Mouse (Mus musculus): ENCODE measurements at regions not wholly inside any gene's neighbourhood (a gene's known extent, or its start where the extent isn't known, plus 50 kb on each side); places are given as distances from the start of the nearest gene placed in this dataset.

DNA sequence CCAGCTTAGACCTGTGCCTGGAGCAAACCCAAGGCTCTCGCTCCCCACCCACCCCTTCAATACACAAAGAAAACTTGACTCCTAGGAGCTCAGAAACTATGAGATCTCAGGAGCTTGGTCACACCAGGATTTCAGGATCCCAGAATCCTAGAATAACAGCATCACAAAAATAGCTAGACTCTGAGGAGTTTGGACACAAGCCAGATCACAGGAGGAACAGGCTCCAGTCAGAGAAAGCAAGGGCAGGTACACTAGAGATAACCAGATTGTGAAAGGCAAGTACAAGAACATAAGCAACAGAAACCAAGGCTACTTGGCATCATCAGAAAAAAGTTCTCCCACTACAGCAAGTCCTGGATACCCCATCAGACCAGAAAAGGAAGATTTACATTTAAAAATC lies 221.5 kb downstream of the Epha7 start:
- Histone ChIP-seq H3K9ac (replicated peaks) (no peak overlapping the region), H3K4me1 (no peaks in the 10 kb centered on the region), H3K27ac (replicated peaks) (no peak overlapping the region), H3K27me3 (no peaks in the 10 kb centered on the region), H3K36me3 (no peaks in the 10 kb centered on the region), H3K9me3 (no peaks in the 10 kb centered on the region), H3K4me3 (no peak overlapping the region), H3K4me2 (replicated peaks) (no peak overlapping the region)
- 88% methylated on average over 1 of the region's 1 CpGs for WGBS
- no peak for ATAC-seq (replicated peaks)

DNA sequence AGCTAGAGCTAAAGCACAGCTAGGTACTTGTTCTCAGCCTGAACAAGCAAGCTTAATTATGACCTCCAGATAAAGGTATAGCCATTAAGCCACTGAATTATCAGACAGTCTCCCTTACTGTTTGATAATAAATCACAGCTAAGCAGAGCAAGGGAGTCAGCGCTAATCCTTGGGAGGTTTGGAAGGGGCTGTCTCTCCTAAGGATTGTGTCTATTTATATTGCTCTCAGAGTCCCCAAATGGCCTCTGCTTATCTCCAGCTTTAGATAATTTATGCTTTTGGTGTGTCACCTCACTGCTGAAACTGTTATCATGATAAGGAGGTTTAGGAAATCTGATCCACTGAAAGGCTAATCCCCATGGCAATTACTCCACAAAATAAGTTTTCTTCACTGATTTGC lies 227.1 kb downstream of the Epha7 start:
- Histone ChIP-seq H3K4me3 (no peak overlapping the region), H3K27ac (replicated peaks) (no peak overlapping the region), H3K9ac (replicated peaks) (no peak overlapping the region), H3K4me1 (no peaks in the 10 kb centered on the region), H3K4me2 (replicated peaks) (no peak overlapping the region), H3K27me3 (no peaks in the 10 kb centered on the region), H3K9me3 (no peaks in the 10 kb centered on the region), H3K36me3 (no peaks in the 10 kb centered on the region)
- no peak for ATAC-seq (replicated peaks)
- WGBS = 60% methylated on average over 1 of the region's 1 CpGs

DNA sequence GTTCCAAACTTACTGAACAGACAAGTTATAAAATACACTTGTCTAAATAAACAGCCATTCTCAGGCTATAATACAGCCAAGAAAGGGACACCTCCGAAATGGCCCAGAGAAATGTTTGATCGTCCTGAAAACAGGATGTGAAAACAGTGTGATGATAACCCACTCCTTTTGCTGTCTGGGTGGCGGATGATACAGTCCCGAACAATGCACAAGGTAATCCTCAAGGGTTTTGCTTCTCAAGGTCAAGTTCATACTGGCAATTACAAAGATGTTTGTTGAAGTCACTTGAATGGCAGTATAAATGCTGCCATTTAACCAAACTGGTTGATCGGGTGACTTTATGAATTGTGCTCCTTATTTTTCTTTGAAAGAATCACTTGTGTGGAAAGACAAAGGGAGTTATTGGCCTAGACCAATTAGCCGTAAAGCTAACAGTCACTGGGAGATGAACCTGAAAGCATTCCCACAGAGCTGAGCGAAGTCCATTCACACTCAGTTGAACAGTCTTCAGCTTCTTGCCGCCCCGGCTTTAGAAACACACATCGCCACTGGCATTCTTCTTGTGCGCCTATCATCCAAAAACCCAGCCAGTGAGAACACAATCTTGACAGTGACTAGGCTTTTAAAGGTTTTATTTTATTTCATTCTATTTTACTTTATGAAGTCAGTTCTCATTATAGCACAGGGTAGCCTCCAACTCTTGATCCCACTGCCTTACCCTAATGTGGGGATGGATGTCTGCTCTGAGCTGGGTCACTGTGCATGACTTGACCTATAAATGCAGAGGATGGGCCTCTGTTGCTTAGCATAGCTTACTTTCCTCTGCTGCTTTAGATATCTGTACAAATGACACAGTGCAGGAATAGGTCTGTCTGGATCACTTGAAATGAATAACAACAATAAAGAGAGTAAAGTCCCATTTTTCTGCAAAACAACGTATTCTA lies 256.0 kb downstream of the Epha7 start:
- H3K9ac ChIP-seq (replicated peaks) = no peak overlapping the region
- WGBS = 22% methylated on average over 12 of the region's 12 CpGs
- H3K4me1 ChIP-seq = no peaks in the 10 kb centered on the region
- no peak overlapping the region for H3K4me3 ChIP-seq
- H3K27ac ChIP-seq (replicated peaks) = no peak overlapping the region
- no peaks in the 10 kb centered on the region for H3K9me3 ChIP-seq
- no peaks in the 10 kb centered on the region for H3K36me3 ChIP-seq
- H3K4me2 ChIP-seq (replicated peaks) = no peak overlapping the region
- no peak for ATAC-seq (replicated peaks)
- H3K27me3 ChIP-seq = no peaks in the 10 kb centered on the region

DNA sequence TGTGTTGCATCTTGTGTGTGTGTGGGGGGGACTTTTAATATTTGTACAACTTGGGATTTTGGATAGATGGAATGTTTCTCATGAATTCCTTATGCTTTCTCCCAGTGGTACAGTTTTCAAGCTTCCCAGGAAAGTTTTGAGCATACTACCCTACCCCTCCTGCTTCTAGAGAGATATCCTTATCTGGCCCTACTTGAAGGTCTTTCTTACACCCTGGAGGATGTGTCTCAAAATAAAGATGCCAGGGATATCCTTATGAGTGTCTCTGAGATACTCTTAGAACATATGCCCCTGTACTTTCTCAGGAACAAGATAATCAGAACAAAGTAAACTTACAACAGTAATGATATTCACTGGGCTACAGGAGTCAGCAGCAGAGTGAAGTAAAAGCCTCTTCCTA lies 261.3 kb downstream of the Epha7 start:
- H3K4me2 ChIP-seq (replicated peaks) = no peak overlapping the region
- no peak overlapping the region for H3K4me3 ChIP-seq
- H3K9me3 ChIP-seq = no peaks in the 10 kb centered on the region
- no peaks in the 10 kb centered on the region for H3K36me3 ChIP-seq
- no peak overlapping the region for H3K27ac ChIP-seq (replicated peaks)
- H3K27me3 ChIP-seq = no peaks in the 10 kb centered on the region
- H3K4me1 ChIP-seq = no peaks in the 10 kb centered on the region
- no peak for ATAC-seq (replicated peaks)
- no peak overlapping the region for H3K9ac ChIP-seq (replicated peaks)

DNA sequence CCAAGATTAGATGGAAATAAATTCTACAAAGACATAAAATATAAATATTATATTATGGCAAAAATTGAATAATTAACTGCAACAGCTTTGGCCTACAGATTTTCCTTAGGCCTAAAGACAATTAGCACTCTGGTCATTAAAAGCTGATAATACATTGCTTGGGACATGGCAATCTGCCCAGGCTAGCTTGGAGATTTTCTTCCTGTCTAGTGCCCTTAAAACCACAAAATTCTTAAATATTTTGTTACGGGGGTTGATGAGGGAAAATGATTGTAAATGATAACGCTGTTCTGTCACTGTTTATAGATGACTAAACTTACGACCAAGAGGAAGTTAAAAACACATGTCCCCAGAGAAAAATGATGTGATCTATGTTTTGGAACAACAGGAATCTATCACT lies 261.9 kb downstream of the Epha7 start:
- WGBS = 78% methylated on average over 3 of the region's 3 CpGs
- Histone ChIP-seq H3K36me3 (no peaks in the 10 kb centered on the region), H3K27ac (replicated peaks) (no peak overlapping the region), H3K4me3 (no peak overlapping the region), H3K9me3 (no peaks in the 10 kb centered on the region), H3K4me2 (replicated peaks) (no peak overlapping the region), H3K27me3 (no peaks in the 10 kb centered on the region), H3K9ac (replicated peaks) (no peak overlapping the region), H3K4me1 (no peaks in the 10 kb centered on the region)
- ATAC-seq (replicated peaks) = no peak

DNA sequence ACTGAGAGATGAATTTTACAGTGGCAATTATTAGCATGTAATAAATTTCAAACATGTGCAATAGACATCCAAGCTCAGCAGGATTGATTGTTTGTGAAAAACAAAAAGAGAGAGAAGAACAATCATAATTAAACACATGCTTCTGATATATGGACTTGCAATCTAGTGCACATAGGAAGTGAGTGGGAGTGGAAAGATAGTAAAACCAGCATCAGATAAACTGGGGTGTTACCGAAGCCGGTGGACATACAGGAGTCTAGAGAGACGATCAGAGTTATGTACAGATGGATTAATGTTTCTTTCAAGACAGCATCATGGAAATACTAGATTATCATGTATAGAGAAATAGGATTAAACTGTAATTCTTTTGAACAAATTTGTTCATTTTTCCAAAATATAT lies 263.8 kb downstream of the Epha7 start:
- Histone ChIP-seq H3K9ac (replicated peaks) (no peak overlapping the region), H3K36me3 (no peaks in the 10 kb centered on the region), H3K27ac (replicated peaks) (no peak overlapping the region), H3K27me3 (no peaks in the 10 kb centered on the region), H3K9me3 (no peaks in the 10 kb centered on the region), H3K4me1 (no peaks in the 10 kb centered on the region), H3K4me3 (no peak overlapping the region), H3K4me2 (replicated peaks) (no peak overlapping the region)
- 98% methylated on average over 3 of the region's 3 CpGs for WGBS
- ATAC-seq (replicated peaks) = no peak

DNA sequence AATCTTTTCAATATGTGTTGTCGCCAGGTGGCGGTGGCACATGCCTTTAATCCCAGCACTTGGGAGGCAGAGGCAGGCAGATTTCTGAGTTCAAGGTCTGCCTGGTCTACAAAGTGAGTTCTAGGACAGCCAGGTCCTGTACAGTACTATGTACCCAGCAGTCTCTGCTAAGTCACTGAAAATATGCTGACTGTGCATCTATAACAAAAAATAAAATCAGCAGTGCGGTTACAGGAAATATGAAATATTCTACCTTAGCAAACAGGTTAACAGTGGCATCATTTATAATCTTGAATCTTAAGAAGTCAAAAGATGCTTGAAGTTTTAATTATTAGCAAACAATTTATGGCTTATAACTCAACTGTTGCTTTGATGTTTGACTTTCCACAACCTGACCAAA lies 265.5 kb downstream of the Epha7 start:
- H3K4me2 ChIP-seq (replicated peaks) = no peak overlapping the region
- no peaks in the 10 kb centered on the region for H3K27me3 ChIP-seq
- H3K9ac ChIP-seq (replicated peaks) = no peak overlapping the region
- no peak overlapping the region for H3K4me3 ChIP-seq
- H3K36me3 ChIP-seq = no peaks in the 10 kb centered on the region
- H3K4me1 ChIP-seq = no peaks in the 10 kb centered on the region
- no peak for ATAC-seq (replicated peaks)
- 98% methylated on average over 3 of the region's 3 CpGs for WGBS
- no peaks in the 10 kb centered on the region for H3K9me3 ChIP-seq
- H3K27ac ChIP-seq (replicated peaks) = no peak overlapping the region

DNA sequence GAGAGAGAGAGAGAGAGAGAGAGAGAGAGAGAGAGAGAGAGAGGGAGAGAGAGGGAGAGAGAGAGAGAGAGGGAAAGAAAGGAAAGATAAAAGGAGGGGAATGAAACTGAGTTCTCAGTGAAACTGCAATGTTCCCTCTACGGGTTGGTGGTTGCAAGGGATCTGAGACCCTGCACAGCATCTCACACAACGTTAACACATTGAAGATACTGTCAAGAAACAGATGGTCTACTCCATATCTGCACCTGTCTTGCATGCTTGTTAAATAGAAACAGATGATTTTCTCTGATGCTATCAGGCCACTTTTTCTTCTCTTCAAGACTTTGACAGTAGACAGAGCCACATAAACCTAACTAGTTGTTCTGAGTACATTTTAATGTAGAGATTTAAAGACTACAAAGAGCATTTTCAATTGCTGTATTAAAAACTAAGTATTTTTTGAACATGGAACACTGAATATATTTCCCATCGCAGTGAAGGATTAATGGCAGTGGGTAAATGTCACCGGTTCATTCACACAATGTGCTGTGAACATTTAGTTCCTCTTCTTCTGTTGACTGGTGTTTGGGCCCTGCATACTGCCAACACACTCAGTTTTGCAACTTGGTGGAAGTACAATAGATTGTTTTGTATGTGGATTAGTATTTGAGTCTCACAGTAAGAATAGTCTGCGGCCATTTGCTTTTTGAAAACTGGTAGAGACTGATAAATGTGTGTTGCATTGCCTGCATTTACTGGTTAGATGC lies 270.8 kb downstream of the Epha7 start:
- Histone ChIP-seq H3K36me3 (no peaks in the 10 kb centered on the region), H3K9me3 (no peaks in the 10 kb centered on the region), H3K4me1 (no peaks in the 10 kb centered on the region), H3K27me3 (no peaks in the 10 kb centered on the region), H3K4me2 (replicated peaks) (no peak overlapping the region), H3K27ac (replicated peaks) (no peak overlapping the region), H3K4me3 (no peak overlapping the region), H3K9ac (replicated peaks) (no peak overlapping the region)
- whole genome bisulfite sequencing = 60% methylated on average over 5 of the region's 5 CpGs
- peak; percentile 74; the same call in 1 of the 2 replicates for ATAC-seq (replicated peaks)

DNA sequence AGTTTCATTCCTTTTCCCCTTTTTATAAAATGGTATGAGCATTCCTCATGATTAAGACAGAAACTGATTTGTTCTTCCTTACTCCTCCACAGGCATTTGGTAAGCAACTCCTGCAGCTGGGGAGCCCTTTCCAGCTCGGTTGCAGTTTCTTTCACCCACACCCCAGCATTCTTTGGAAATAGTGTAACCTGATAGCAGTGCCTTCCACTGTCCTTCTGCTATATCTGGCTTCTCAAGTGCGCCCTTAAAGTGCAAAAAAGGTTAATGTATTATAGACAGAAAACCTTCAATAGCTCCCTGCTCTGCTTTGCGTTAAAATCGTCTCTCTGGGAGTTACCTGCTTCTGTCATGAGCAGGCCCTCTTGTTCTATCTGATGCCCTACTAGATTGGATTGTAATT lies 278.0 kb downstream of the Epha7 start:
- H3K4me1 ChIP-seq = no peaks in the 10 kb centered on the region
- H3K27me3 ChIP-seq = no peaks in the 10 kb centered on the region
- no peak overlapping the region for H3K4me2 ChIP-seq (replicated peaks)
- no peak overlapping the region for H3K27ac ChIP-seq (replicated peaks)
- no peak overlapping the region for H3K9ac ChIP-seq (replicated peaks)
- no peak overlapping the region for H3K4me3 ChIP-seq
- no peak for ATAC-seq (replicated peaks)
- WGBS = 38% methylated on average over 4 of the region's 4 CpGs
- H3K9me3 ChIP-seq = no peaks in the 10 kb centered on the region
- H3K36me3 ChIP-seq = no peaks in the 10 kb centered on the region

DNA sequence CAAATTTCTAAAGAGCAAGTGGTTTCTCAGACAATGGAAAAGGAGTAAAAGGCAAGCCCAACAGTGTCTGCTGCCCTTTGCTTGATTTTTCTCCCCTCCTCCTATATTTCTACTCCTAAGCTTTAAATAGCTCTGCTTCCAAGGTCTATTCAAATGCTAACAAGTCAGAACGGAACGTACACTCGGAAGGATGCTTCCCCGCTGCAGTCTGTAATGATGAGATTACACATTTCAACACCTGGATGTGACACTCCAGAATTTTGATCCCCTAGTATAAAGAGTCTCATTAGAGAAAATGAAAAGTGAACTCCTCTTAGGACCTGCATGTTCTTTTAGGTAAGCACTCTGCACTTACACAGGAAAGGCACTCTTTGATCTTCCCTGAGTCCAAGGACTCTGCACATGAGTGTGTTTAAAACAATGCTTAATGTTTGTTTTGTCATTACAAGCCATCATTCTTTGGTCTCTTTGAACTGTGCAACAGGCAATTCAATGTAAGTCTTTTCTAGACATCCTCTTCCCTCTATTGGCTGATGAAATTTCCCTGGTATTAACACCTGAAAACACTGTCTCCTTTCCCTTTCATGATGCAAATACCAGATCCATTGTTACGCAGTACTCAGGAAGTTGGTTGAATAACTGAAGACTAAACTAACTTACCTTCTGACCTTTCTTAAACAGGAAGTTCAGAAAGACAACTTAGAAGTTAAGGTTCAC lies 278.7 kb downstream of the Epha7 start:
- 23% methylated on average over 5 of the region's 5 CpGs for WGBS
- H3K4me1 ChIP-seq = no peaks in the 10 kb centered on the region
- no peaks in the 10 kb centered on the region for H3K9me3 ChIP-seq
- H3K36me3 ChIP-seq = no peaks in the 10 kb centered on the region
- H3K27me3 ChIP-seq = no peaks in the 10 kb centered on the region
- no peak overlapping the region for H3K27ac ChIP-seq (replicated peaks)
- no peak overlapping the region for H3K4me3 ChIP-seq
- no peak overlapping the region for H3K9ac ChIP-seq (replicated peaks)
- no peak for ATAC-seq (replicated peaks)
- no peak overlapping the region for H3K4me2 ChIP-seq (replicated peaks)

DNA sequence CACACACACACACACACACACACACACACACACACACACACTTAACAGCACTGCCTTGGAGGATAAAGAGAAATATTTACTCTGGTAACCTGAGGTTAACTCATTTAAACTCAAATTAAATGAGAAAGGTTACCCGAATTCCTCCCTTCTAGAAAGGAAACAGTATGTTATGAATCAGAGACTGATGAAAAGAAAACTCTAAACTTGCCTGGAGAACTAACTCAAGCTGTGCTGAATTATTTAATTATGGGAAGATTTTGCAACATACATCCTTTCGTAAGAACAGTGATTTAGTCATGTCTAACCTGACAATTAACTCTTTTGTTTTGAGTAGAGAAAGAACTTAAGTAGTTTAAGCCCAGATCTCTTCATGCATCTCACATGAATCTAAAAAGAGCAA lies 289.4 kb downstream of the Epha7 start:
- no peaks in the 10 kb centered on the region for H3K9me3 ChIP-seq
- no peak overlapping the region for H3K9ac ChIP-seq (replicated peaks)
- no peaks in the 10 kb centered on the region for H3K4me1 ChIP-seq
- H3K4me2 ChIP-seq (replicated peaks) = no peak overlapping the region
- H3K27ac ChIP-seq (replicated peaks) = no peak overlapping the region
- no peaks in the 10 kb centered on the region for H3K27me3 ChIP-seq
- no peak overlapping the region for H3K4me3 ChIP-seq
- WGBS = 27% methylated on average over 2 of the region's 2 CpGs
- ATAC-seq (replicated peaks) = no peak
- H3K36me3 ChIP-seq = no peaks in the 10 kb centered on the region

DNA sequence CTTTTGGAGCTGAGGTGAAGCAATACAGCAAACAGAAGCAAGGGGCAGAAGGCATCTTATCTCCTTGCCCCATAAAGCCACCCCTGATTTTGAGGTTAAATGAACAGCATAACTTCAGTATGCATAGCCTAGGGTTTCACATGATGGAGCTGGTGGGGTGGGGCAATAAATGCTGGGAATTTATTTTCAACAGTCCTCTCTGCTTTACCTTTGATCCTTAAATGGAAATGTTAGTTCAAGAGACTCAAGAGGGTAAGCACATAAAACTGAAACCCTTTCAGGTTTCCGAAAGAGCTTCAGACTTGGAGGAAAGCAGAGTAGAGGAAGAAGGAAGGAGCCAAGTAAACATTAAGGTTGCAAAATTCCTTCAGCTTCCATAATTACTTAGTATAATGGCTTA lies 290.5 kb downstream of the Epha7 start:
- no peak overlapping the region for H3K9ac ChIP-seq (replicated peaks)
- 87% methylated on average over 1 of the region's 1 CpGs for WGBS
- H3K9me3 ChIP-seq = no peaks in the 10 kb centered on the region
- no peaks in the 10 kb centered on the region for H3K36me3 ChIP-seq
- H3K4me1 ChIP-seq = no peaks in the 10 kb centered on the region
- no peak overlapping the region for H3K4me3 ChIP-seq
- H3K27ac ChIP-seq (replicated peaks) = no peak overlapping the region
- ATAC-seq (replicated peaks) = no peak
- no peaks in the 10 kb centered on the region for H3K27me3 ChIP-seq
- H3K4me2 ChIP-seq (replicated peaks) = no peak overlapping the region
